Mouse (Mus musculus): ENCODE results near the gene Osbp.

The Osbp gene

GRCm38 (mm10) chr19:11987841-11988240, 22.1 kb downstream of the Osbp start:
- DNase-seq (ENCODE audit: low read depth, low spot score), result no peak

- DNase-seq (ENCODE audit: low read depth, low spot score), result no peak
Observed at GRCm38 (mm10) chr19:11989334-11989733, 23.6 kb downstream of the Osbp start.

GRCm38 (mm10) chr19:11992034-11992433, 26.3 kb downstream of the Osbp start:
- DNase-seq (ENCODE audit: low read depth, low spot score), result peak; percentile 63

GRCm38 (mm10) chr19:11992441-11993029, 26.8 kb downstream of the Osbp start:
- no peak for DNase-seq (ENCODE audit: low read depth, low spot score)

GRCm38 (mm10) chr19:11994703-11995431, 29.1 kb downstream of the Osbp start:
- no peak for DNase-seq (ENCODE audit: low read depth, low spot score)

- DNase-seq (ENCODE audit: low read depth, low spot score), result no peak
Observed at GRCm38 (mm10) chr19:11995722-11996448, 30.1 kb downstream of the Osbp start.

- no peak for DNase-seq (ENCODE audit: low read depth, low spot score)
Observed at GRCm38 (mm10) chr19:12001686-12002085, 35.9 kb downstream of the Osbp start.

GRCm38 (mm10) chr19:12002125-12002524, 36.4 kb downstream of the Osbp start:
- peak; percentile 97 for DNase-seq (ENCODE audit: low read depth, low spot score)

GRCm38 (mm10) chr19:12002791-12003190, 37.0 kb downstream of the Osbp start:
- DNase-seq (ENCODE audit: low read depth, low spot score), result no peak

- no peak for DNase-seq (ENCODE audit: low read depth, low spot score)
Observed at GRCm38 (mm10) chr19:12003568-12003967, 37.8 kb downstream of the Osbp start.

- DNase-seq (ENCODE audit: low read depth, low spot score), result no peak
Observed at GRCm38 (mm10) chr19:12004216-12005008, 38.7 kb downstream of the Osbp start.

GRCm38 (mm10) chr19:12005376-12006360, 39.9 kb downstream of the Osbp start:
- DNase-seq (ENCODE audit: low read depth, low spot score), result peak; percentile 89

GRCm38 (mm10) chr19:12006361-12006947, 40.7 kb downstream of the Osbp start:
- peak; percentile 54 for DNase-seq (ENCODE audit: low read depth, low spot score)

GRCm38 (mm10) chr19:12007105-12007931, 41.6 kb downstream of the Osbp start:
- DNase-seq (ENCODE audit: low read depth, low spot score), result peak; percentile 71

- peak; percentile 63 for DNase-seq (ENCODE audit: low read depth, low spot score)
Observed at GRCm38 (mm10) chr19:12008410-12009380, 43.0 kb downstream of the Osbp start.

- DNase-seq (ENCODE audit: low read depth, low spot score), result peak; percentile 94
Observed at GRCm38 (mm10) chr19:12009501-12010280, 44.0 kb downstream of the Osbp start.

GRCm38 (mm10) chr19:12010281-12010771, 44.6 kb downstream of the Osbp start:
- DNase-seq (ENCODE audit: low read depth, low spot score), result peak; percentile 73

All from R1 (cell line).